Mouse (Mus musculus) liver, adult 2 months (tissue): ENCODE measurements at regions not wholly inside any gene's neighbourhood (a gene's known extent, or its start where the extent isn't known, plus 50 kb on each side); places are given as distances from the start of the nearest gene placed in this dataset.

Experiments used
- CTCF ChIP-seq: fragments of 200-500 bp; IDR thresholded peaks from 2 replicates; pipeline ENCODE4 v1.5.1; 2011; ENCODE audit warnings: low read depth, low read length, control low read depth
- POLR2A ChIP-seq: fragments of 200-500 bp; IDR thresholded peaks from 2 replicates; pipeline ENCODE4 v1.6.1; 2011; ENCODE audit warnings: low read length, control low read depth; ENCODE audit not compliant: insufficient read depth; ENCODE audit errors: extremely low read depth

GRCm38 (mm10) chr2:45439146-45439545, 322.0 kb upstream of the Zeb2 start:
- TF ChIP-seq CTCF = no peak
- TF ChIP-seq POLR2A = no peak
